Mouse (Mus musculus) C2C12 (cell line): Measurements from ENCODE around the gene Ppp4r1. TPM values are rescaled to one million over a fixed set of nuclear protein-coding genes. Genes with fewer than 3 reads are reported as not detected.

Source experiments
- H3K27me3 ChIP-seq: one replicate; pipeline ENCODE4 v1.6.1; 2011; ENCODE audit not compliant: control insufficient read depth, insufficient read depth, insufficient read length
- H3K36me3 ChIP-seq: one replicate; pipeline ENCODE4 v1.6.1; 2011; ENCODE audit not compliant: control insufficient read depth, insufficient read depth
- H3K4me3 ChIP-seq: one replicate; pipeline ENCODE4 v1.5.1; 2011; ENCODE audit warnings: mild to moderate bottlenecking, control low read depth; ENCODE audit not compliant: poor library complexity, insufficient read depth, severe bottlenecking
- H3K79me2 ChIP-seq: one replicate; pipeline ENCODE4 v1.6.1; 2011; ENCODE audit not compliant: control insufficient read depth, insufficient read depth
- H3K79me3 ChIP-seq: one replicate; pipeline ENCODE4 v1.6.1; 2011; ENCODE audit warnings: low read depth, control low read depth
- H3ac ChIP-seq: one replicate; pipeline ENCODE3; 2011; ENCODE audit warnings: low read depth; ENCODE audit not compliant: control insufficient read depth, insufficient read length
- CEBPB ChIP-seq: IDR thresholded peaks from one replicate; pipeline ENCODE4 v1.6.1; 2011; ENCODE audit warnings: low read depth, mild to moderate bottlenecking, control low read depth, moderate library complexity
- CTCF ChIP-seq: IDR thresholded peaks from one replicate; pipeline ENCODE4 v1.5.1; 2011; ENCODE audit not compliant: control insufficient read depth, insufficient read depth, insufficient read length
- FOSL1 ChIP-seq: IDR thresholded peaks from one replicate; pipeline ENCODE4 v1.8.0; 2011; ENCODE audit warnings: mild to moderate bottlenecking, low read length; ENCODE audit not compliant: poor library complexity, insufficient read depth, severe bottlenecking
- MAX ChIP-seq: IDR thresholded peaks from one replicate; pipeline ENCODE4 v1.6.1; 2011; ENCODE audit warnings: mild to moderate bottlenecking, control low read depth
- MYOD1 ChIP-seq: IDR thresholded peaks from one replicate; pipeline ENCODE4 v1.6.1; 2011; ENCODE audit warnings: low read depth; ENCODE audit not compliant: control insufficient read depth, insufficient read length
- MYOG ChIP-seq: IDR thresholded peaks from one replicate; pipeline ENCODE4 v1.6.1; 2011; ENCODE audit not compliant: control insufficient read depth, insufficient read length; ENCODE audit errors: extremely low read depth
- USF1 ChIP-seq: IDR thresholded peaks from one replicate; pipeline ENCODE4 v1.6.1; 2011; ENCODE audit warnings: low read depth, mild to moderate bottlenecking, control low read depth, moderate library complexity
- polyA plus RNA-seq: library from polyadenylated mRNA; unstranded; fragments of >200 nt; fragmentation: generic; extraction: Trizol; gene quantifications from one replicate; pipeline ENCODE4 v1.2.1, GENCODE M21; 2012; ENCODE audit warnings: missing spikeins

Ppp4r1 gene
- polyA plus RNA-seq, 1 experiment: 61.8 TPM

DNA sequence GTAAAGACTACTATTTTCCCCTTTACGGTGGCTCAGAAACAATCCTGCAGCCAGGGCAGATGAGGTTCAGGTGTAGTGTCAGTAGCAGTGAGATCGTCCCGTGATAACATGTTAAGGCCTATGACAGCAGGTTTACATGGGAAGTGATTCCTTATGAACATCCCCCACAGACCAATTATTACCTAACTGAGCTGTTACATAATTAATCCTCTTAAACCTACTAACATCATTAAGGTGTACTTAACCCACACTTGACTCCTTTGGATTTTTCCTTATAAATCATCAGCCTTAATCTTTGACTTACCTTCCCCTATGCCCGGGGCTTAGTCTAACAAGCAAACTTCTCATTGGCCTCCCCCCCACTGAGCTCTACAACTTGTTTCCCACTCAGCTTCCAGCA lies 90.8 kb downstream of the Ppp4r1 start:
- Histone ChIP-seq H3ac (no peak overlapping the region), H3K4me3 (no peak overlapping the region), H3K79me3 (peaks cover 11% of the 10 kb centered on the region), H3K79me2 (peaks cover 80% of the 10 kb centered on the region), H3K27me3 (no peaks in the 10 kb centered on the region), H3K36me3 (no peaks in the 10 kb centered on the region)
- TF ChIP-seq CTCF: no peak
- no peak for TF ChIP-seq FOSL1
- no peak for TF ChIP-seq CEBPB
- no peak for TF ChIP-seq USF1
- no peak for TF ChIP-seq MYOG
- no peak for TF ChIP-seq MAX
- TF ChIP-seq MYOD1: no peak

DNA sequence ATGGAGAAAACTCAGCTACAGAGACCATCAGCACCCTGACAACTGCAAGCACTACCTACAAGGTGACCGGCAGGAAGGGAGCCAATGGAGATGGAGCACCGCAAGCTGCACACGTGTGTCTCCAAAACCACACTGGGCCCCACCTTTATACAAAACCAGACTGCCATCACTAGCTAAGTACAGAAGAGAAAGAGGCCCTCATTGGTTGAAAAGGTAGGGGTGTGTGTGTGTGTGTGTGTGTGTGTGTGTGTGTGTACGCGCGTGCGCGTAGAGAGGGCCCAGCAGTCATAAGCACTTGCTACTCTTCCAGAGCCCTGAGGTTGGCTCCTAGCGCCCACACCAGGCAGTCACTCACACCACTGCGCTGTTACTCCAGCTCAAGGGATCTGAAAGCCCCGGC lies 91.5 kb downstream of the Ppp4r1 start:
- TF ChIP-seq MYOG: no peak
- TF ChIP-seq MAX: no peak
- TF ChIP-seq CEBPB: no peak
- no peak for TF ChIP-seq FOSL1
- TF ChIP-seq USF1: no peak
- no peak for TF ChIP-seq MYOD1
- no peak for TF ChIP-seq CTCF
- H3K36me3 ChIP-seq: no peaks in the 10 kb centered on the region
- no peak overlapping the region for H3ac ChIP-seq
- peaks cover 11% of the 10 kb centered on the region for H3K79me3 ChIP-seq
- H3K27me3 ChIP-seq: no peaks in the 10 kb centered on the region
- no peak overlapping the region for H3K4me3 ChIP-seq
- H3K79me2 ChIP-seq: peaks cover 83% of the 10 kb centered on the region

DNA sequence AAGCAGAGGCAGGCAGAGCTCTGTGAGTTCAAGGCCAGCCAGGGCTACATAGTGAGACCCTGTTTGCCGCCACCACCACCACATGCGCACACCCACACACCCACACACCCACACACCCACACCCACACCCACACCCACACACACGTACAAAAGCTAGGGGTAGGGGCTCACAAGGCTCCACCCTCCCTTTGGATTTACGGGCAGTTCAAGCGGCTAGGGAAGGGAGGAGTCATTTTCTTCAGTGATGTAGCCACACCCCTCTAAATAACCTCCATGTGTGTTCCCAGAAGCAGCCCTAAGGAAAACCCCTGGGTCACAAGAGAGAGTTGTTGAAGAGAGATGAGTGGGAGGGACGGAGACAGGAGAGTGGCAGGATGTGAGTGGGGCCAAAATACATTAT lies 94.7 kb downstream of the Ppp4r1 start:
- H3K4me3 ChIP-seq: no peak overlapping the region
- no peak overlapping the region for H3ac ChIP-seq
- H3K79me3 ChIP-seq: peaks cover 25% of the 10 kb centered on the region
- no peak for TF ChIP-seq MAX
- no peak for TF ChIP-seq CEBPB
- no peak for TF ChIP-seq FOSL1
- no peak for TF ChIP-seq MYOD1
- TF ChIP-seq CTCF: no peak
- no peak for TF ChIP-seq MYOG
- TF ChIP-seq USF1: no peak
- H3K36me3 ChIP-seq: no peaks in the 10 kb centered on the region
- no peaks in the 10 kb centered on the region for H3K27me3 ChIP-seq
- peaks cover 95% of the 10 kb centered on the region for H3K79me2 ChIP-seq

DNA sequence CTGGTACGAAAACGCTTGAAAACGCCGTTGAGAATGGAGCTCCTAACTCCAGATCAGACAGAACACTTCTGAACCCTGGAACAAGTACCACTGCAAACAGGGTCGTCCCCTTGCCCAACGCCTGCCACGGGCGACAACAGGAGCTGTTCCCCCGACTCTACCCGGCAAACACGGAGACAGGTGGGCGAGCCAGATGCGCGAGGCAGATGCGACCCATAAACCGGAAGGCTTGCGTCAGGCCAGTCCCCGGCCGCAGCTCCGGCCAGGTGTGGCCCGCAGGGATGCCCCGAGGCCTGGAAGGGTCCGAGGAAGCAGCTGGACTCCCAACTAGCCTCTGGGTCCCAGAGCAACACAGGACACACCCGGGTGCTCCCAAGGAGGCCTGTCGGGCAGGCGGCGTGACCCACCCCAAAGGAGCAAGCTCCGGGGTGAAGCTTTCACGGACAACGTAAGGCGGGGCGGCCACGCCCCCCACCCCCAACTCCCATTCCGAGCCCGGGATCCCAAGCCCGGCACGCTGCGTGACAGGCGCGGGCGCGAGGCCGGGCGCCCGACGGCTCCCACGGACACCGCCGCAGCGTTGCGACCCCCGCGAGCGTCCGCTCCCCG lies 101.8 kb downstream of the Ppp4r1 start:
- H3K27me3 ChIP-seq: no peaks in the 10 kb centered on the region
- H3K79me3 ChIP-seq: peaks cover 30% of the 10 kb centered on the region
- TF ChIP-seq MYOD1 (no peak), FOSL1 (no peak), CTCF (no peak), MAX (no peak), CEBPB (no peak), MYOG (no peak), USF1 (no peak)
- H3ac ChIP-seq: peak overlapping the region; percentile 89
- no peaks in the 10 kb centered on the region for H3K36me3 ChIP-seq
- peaks cover 54% of the 10 kb centered on the region for H3K79me2 ChIP-seq
- H3K4me3 ChIP-seq: peak overlapping the region; percentile 75

DNA sequence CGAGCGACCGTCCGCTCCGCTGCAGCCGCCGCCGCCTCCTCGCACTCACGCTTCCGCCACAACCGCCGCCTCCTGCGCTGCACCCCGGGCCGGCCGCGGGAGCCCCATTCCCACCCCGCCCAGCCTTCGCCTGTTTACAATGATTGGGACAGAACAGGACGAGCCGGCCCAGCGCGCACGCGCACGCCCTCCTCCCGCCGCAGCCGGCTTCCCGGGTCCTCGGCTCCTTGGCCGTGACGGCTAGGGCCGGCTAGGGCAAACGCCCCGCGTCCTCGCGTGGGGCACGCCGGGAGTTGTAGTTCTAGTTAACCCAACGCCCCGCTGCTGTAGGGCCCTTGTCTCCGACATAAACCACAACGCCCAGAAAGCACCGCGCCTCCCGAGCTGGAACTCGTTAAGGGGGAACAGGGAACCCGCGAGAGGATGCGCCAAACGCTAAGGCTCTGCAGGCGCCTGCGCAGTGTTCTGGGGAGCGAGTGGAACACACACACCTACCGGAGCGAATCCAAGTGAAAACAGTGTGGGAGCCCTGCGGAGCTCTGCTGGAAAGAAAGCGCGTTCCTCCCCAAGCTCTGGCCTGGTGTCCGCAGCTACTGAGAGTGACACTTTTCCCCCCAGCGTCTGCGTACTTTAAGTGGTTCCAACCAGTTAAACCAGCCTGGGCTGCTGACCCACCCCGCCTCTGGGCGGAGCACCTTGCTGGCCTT lies 102.5 kb downstream of the Ppp4r1 start:
- Histone ChIP-seq H3K4me3 (peak overlapping the region; percentile 75), H3K79me2 (peaks cover 47% of the 10 kb centered on the region), H3ac (peak overlapping the region; percentile 89), H3K27me3 (no peaks in the 10 kb centered on the region), H3K79me3 (peaks cover 28% of the 10 kb centered on the region), H3K36me3 (no peaks in the 10 kb centered on the region)
- peak; percentile 52 for TF ChIP-seq MAX
- no peak for TF ChIP-seq FOSL1

DNA sequence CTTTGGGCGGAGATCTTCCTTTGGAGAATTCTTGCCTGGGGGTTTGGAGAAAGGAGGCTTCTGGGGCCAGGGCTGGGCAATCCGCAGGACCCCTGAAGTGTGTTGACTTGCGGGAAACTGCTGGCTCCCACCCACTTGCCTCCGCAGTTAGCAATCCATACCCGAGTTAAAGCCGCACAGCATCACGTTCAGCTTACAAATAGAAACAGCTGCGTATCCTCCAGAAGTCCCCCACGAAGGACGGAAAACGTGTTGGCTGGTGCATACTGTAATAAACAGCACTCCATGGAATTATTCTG lies 103.0 kb downstream of the Ppp4r1 start:
- TF ChIP-seq MYOG: no peak
- TF ChIP-seq MYOD1: no peak
- no peak for TF ChIP-seq MAX
- Histone ChIP-seq H3K79me2 (peaks cover 42% of the 10 kb centered on the region), H3K27me3 (no peaks in the 10 kb centered on the region), H3K4me3 (peak overlapping the region; percentile 75), H3K79me3 (peaks cover 23% of the 10 kb centered on the region), H3ac (peak overlapping the region; percentile 86), H3K36me3 (no peaks in the 10 kb centered on the region)
